Mouse (Mus musculus) cerebellum, adult (tissue): ENCODE results near the gene Trh.

Experiments
- ATAC-seq: cut with Nextera tagmentation; 2 replicates; pipeline ENCODE4 v1.9.2; 2017; ENCODE audit warnings: mild to moderate bottlenecking, moderate library complexity, mixed read lengths; ENCODE audit not compliant: insufficient number of reproducible peaks, low FRiP score, low TSS enrichment

The Trh gene

GRCm38 (mm10) chr6:92244591-92244990, at the start of gene Trh:
TSS of gene Trh (minus strand) at chr6:92244650.
- ATAC-seq = no peak

- no peak for ATAC-seq
These were observed 46.4 kb upstream of the Trh start for GRCm38 (mm10) chr6:92290826-92291225.

DNA sequence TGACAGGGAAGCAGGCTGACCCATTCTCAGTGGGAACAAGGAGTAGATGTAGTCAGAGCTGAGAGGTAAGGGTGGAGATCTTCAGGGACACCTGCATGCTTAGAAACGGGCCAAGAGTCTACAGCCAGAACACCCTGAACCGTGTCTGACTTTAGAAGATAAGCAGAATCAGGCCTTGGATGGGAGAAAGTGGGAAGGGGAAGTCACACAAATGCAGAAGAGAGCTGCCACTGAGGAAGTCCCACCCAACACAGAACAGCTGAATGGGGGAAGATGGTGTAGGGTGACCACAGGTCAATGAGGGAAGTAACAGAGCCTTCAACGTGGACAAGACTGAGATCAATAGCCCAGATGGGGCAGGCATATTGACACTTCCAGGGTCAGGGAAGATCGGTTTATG, 42.4 kb upstream of the Trh start:
- no peak for ATAC-seq

DNA sequence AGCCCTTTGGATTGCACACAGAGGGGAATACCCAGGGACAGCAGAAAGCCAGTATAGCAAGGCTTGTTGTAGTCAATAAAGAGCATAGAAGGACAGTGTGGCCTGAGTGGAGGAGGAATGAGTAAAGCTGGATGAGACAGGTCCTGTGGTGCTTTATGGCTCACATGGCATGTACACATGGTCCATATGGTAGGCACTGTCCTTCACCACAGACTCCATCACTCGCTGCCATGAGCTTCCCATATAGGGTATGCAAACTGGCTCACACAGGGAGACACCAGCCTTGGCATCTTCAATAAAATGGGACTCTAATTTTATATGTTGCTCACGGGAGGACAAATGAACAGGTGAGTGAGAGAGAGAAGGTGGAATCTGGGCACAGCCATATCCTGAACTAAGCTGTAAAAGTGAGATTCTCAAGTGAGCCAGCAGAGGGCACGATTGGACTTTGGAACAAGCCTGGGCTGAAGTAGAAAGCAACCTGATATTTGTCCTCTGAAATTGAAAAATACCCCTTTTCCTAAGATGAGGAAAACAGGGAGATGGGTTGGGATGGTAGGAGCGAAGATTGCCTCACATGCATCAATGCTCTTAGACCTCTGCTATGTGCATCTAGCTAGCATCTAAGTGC, 41.9 kb upstream of the Trh start:
- peak; percentile 26; the same call in 1 of the 2 replicates for ATAC-seq

GRCm38 (mm10) chr6:92285559-92285958, 41.1 kb upstream of the Trh start:
- ATAC-seq = no peak

- ATAC-seq = no peak
These were observed 32.7 kb upstream of the Trh start for GRCm38 (mm10) chr6:92277179-92277578.

DNA sequence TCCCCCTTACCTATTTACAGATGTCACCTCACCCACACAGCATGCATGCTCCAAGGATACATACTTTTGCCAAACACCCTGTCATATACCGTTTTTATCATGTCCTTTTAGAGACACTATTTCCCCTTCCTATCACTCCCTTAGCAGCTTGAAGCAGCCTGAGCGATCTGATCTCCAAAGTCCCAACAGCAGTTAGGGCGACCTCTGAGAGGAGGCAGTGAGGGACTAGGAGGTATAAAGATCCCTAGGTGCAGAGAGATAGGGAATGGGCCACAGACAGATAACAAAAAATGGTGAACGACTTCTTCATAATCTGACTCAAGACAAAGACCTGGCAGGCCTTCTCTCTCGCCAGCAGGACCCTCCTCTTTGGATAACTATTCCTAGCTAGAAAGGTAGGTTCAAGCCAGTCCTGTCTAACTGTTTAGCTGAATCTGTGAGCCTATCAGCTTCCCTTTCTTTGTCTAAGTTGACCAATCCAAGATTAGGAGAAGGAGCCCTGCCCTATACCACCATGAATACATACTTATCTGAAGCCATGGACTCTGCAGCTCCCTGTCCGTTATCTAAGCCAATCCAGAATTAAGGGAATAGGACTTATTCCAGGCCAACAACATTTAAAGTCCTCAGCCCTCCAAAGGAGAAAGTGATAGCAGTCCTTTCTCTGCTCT, 29.3 kb upstream of the Trh start:
- no peak for ATAC-seq

DNA sequence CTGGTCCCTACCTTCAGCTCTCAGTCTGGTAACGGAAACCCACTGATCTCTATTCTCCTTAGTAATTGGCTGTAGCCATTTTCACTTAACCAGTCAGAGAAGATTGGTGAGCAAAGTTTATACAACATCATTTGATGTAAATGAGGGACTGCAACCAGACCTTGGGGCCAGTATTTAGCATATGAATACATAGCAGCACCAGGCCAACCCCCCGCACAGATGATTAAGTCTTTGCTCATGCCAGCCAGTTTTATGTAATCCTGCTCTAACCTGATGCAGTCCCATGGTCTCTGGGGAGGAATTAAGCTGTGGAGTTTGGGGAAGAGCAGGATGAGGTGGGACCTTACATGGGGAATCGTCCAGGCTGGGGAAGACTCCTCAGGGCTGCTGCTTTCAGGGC, 28.2 kb upstream of the Trh start:
- no peak for ATAC-seq

DNA sequence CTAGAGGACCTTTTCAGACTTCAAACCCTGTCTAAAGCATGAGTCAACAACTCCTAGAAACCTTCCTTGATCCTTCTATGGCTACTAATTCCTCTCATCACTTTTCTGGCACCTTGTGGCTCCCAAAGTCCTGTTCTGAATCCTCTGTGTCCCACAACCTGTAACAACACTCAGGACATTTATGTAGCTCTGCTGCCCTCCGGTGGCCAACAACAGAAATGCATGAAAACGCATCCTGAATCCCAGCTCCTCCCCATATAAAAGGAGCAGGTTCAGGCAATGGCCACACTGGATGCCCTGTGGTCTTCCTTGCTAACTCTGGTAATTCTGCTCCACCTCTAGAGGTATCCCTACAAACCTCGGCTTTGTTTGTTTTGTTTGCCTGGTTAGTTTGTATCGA, 24.6 kb upstream of the Trh start:
- ATAC-seq = peak; percentile 62

- no peak for ATAC-seq
These were observed 23.6 kb upstream of the Trh start for GRCm38 (mm10) chr6:92268001-92268400.

- no peak for ATAC-seq
These were observed 16.9 kb upstream of the Trh start for GRCm38 (mm10) chr6:92261162-92261843.

GRCm38 (mm10) chr6:92255346-92255745, 10.9 kb upstream of the Trh start:
- no peak for ATAC-seq

DNA sequence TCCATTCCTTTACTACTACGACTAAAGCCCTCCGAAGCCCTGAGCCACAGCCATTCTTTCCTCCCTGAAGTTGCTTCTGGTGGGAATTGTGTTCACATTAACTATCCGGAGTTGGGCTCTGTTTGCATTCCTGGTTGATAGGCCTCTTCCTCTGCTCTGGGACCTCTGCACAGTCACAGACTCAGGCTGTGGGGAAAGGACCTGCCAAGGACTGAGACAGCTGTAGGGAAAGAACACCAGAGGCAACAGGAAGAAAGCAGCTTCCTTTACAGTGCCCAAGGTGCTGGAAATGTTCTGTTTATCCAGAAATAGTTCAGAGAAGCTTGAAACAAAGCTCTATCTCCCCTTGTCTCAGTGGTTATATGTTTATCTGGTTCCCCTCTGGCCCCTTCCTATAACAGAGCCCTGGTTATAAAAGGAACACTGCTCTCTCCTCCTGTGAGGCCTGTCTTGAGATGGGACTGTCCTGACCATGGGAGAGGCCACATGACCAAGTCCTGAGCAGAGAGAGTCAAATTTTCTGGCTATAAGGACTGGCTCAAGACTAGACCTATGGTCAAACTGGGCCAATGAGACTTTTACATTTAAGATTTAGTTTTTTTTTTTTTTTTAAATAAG, 8.9 kb upstream of the Trh start:
- ATAC-seq = no peak

DNA sequence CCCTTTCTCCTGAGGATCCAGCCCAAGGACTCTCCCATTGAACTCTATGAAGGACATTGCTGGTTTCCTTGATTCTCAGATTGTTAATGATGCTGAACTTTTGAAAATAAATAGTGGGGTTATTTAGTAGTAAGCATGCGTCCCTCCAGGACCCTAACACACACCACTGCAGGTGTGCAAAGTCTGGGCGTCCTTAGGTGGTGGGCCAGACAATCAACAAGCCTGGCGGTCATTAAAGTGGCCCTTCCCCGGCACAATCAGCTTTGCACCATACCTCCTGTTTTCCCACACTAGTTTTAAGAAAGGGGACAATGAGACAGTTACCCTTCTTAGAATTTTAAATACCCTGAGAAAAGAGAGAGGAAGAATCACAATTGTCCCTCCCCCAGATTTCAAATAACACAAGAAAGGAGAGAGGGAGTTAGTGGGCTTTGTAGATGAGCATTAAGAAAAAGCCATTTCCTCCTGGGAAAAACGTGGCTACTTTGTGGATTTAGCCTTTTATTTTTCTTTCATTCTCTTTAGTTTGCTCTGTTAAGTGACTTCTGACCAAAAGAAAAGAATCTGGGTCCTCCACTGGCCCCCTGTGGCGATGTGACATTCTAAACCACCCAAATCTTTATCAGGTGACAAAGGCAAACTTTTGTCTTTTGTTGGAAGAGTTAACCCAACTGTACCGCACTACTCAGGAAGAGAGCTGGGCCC, 2.9 kb upstream of the Trh start:
- ATAC-seq = no peak

DNA sequence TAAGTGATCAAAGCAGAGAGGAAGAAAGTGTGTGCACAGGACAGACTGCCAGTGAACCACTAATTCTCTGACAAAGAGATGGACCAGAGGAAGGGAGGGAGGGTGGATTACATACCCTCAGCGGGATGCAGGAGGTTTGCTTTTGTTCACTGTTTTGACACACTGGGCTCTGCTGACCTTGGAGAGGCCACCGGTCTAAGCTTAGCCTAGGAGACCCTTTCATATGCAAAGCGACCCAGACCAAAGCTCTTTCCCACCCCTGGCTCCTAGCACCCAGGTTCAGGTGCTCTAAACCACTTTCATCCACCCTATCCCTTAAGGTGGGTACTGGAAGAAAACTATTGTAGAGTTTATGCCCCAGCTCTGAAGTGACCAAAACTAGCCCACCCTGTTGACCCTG, 1.9 kb upstream of the Trh start:
- ATAC-seq = no peak

- ATAC-seq = peak; percentile 76; the same call in 1 of the 2 replicates
These were observed 3.1 kb downstream of the Trh start for GRCm38 (mm10) chr6:92241178-92241906.

GRCm38 (mm10) chr6:92235036-92235435, 9.4 kb downstream of the Trh start:
- no peak for ATAC-seq

DNA sequence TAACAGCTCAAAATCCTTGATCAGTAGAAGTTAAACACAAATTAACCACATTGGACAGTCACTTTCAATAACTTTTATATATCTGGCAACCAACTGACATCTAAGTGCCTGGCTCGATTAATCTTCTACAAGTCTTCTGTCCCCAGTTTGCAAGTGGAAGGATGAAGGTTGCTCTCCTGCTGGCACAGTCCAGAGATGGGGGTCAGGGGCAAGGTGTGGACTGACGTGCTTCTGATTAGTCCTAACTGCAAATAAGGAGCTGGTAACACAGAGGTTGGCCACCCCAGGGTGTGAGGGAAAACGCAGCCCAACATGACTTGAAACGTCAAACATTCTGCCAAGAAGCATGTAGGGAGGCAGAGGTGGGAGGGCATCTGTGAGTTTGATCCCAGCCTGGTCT, 12.7 kb downstream of the Trh start:
- no peak for ATAC-seq

DNA sequence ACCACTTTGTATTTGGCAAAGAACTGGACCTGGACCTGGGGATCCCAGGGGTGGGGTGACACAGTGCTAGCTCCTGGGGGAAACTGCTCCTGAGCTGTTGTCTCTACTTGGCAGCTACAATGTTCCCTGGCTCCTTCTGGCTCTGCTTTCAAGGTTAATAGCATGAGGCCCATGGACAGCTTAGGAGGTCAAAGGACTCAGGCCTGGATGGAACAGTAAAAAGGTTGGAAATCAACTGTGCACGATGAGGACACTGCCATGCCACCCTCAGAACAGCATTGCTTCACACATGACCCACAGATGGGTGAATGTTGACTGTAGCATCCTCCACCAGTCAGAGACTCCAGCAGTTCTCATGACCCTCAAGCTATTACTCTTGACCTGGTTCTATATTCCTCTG, 13.1 kb downstream of the Trh start:
- no peak for ATAC-seq

- ATAC-seq = no peak
These were observed 14.9 kb downstream of the Trh start for GRCm38 (mm10) chr6:92229586-92229985.
